Mouse (Mus musculus): ENCODE measurements at regions not wholly inside any gene's neighbourhood (a gene's known extent, or its start where the extent isn't known, plus 50 kb on each side); places are given as distances from the start of the nearest gene placed in this dataset.

DNA sequence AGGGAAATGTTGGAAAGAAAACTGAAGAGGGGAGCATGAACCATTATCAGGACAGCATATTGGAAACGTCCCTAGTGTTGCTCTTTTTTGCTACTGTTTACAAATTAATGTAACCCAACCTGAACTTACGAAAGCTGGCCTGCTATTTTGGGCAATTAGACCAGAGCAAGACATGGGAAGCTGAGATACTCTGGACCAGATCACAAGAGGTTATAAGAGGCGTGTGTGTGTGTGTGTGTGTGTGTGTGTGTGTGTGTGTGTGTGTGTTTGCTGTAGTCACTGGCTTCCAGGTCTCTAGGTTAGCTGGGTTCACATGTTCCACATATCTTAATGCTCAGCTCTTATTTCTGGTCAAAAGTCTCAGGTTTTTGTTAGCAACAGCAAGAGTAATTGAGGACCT, 783.1 kb downstream of the Gsdmc2 start:
- TF ChIP-seq CTCF (IDR thresholded peaks at IDR 0.05; ENCODE audit: borderline replicate concordance, control insufficient read depth, extremely low read depth, insufficient read depth, low read length, poor library complexity) (no peak), POLR2A (IDR thresholded peaks at IDR 0.05; ENCODE audit: control insufficient read depth, extremely low read depth, insufficient read depth, low read length, poor library complexity) (no peak)
